ENCODE assay signal across 8 mouse cellular contexts in the genomic region with DNA sequence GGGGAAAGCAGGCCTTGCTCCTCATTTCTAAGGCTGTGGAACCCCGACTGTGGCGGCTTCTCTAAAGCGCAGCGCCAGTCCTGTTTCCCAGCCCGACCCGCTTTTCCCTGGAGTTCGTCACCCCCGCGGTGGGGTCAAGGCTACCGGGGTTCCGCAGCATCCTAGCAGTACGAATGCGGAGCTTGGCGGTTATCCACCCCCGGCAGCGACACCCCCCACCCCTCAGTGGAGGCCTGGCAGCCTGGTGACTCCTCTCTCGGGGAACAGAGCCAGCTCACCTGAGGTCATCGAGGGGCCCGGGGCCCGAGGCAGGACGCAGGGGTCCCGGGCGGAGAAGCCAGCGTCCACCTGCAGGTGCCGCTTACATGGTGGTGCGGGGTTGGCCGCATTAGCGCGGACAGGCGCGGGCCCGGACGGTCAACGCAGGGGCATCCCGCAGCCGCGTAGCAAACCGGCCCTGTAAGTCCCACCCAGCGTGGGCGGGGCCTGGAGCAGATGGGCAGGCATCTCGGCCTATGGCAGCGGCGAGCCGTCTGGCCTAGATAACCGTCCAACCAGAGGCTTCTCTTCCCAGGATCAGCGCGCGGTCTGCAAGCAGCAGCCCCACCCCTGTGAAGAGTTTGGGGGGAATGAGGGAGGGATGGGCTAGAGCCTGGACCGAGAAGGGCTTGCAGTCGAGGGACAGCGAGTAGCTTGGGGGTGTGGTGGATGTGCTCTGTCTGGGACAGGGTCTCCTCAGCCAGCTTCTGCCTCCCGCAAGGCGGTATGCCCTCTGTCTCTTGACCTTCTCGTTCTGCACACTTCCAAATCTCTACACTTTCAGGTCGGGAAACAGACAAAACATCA. TPM values are rescaled to one million over a fixed set of nuclear protein-coding genes. Genes with fewer than 3 reads are reported as not detected.
DNase-seq lines count a peak whose midpoint lies in the region; ATAC-seq and TF ChIP-seq lines count a peak whose summit lies in the region.

A gene (minus strand): TSS at position 468 of the 846 bp plus-strand sequence.

- peak within 1 kb of the TSS; percentile 94 for H3K4me2 ChIP-seq in forebrain, embryonic 13.5 days
- H3K4me2 ChIP-seq in neural tube, embryonic 15.5 days: peak within 1 kb of the TSS; percentile 95

- peaks cover 21% of the 10 kb centered on the region for H3K36me3 ChIP-seq in E14TG2a.4 (ENCODE audit: insufficient read depth, low read length)
- peaks cover 31% of the 10 kb centered on the region for H3K36me3 ChIP-seq in forebrain, embryonic 13.5 days (ENCODE audit: poor library complexity, severe bottlenecking)
- peaks cover 27% of the 10 kb centered on the region for H3K36me3 ChIP-seq in neural tube, embryonic 15.5 days

- DNase-seq in c-Kit-positive CD71-positive TER-119-positive erythroid progenitor cells, embryonic 14.5 days (ENCODE audit: low spot score): peak; percentile 93
- peak; percentile 99 for DNase-seq in heart, postnatal 10 days
- DNase-seq in layer of hippocampus, adult 11-12 months (ENCODE audit: low spot score): peak; percentile 98
- DNase-seq in lung, adult 18-20 months: peak; percentile 96 to 97
- peak; percentile 94 for DNase-seq in testis, postnatal 14 days (ENCODE audit: low spot score)

- H3K27ac ChIP-seq in forebrain, embryonic 13.5 days: peak within 1 kb of the TSS; percentile 90
- peak within 1 kb of the TSS; percentile 87 for H3K27ac ChIP-seq in neural tube, embryonic 15.5 days (replicated peaks)

- peak within 1 kb of the TSS; percentile 85 for H3K4me3 ChIP-seq in E14TG2a.4 (replicated peaks; ENCODE audit: low read length)
- peak within 1 kb of the TSS; percentile 95 for H3K4me3 ChIP-seq in forebrain, embryonic 13.5 days
- H3K4me3 ChIP-seq in neural tube, embryonic 15.5 days (replicated peaks): peak within 1 kb of the TSS; percentile 93

- peak within 1 kb of the TSS; percentile 91 for H3K9ac ChIP-seq in forebrain, embryonic 13.5 days
- peak within 1 kb of the TSS; percentile 92 for H3K9ac ChIP-seq in neural tube, embryonic 15.5 days (replicated peaks)

- TF ChIP-seq CTCF in E14TG2a.4 (conservative IDR thresholded peaks at IDR 0.05; ENCODE audit: low read length): no peak

- no peaks in the 10 kb centered on the region for H3K9me3 ChIP-seq in E14TG2a.4 (ENCODE audit: low read length)
- no peaks in the 10 kb centered on the region for H3K9me3 ChIP-seq in forebrain, embryonic 13.5 days (replicated peaks)
- no peaks in the 10 kb centered on the region for H3K9me3 ChIP-seq in neural tube, embryonic 15.5 days (replicated peaks)

- under 1% methylated on average over 55 of the region's 55 CpGs for WGBS in forebrain, embryonic 13.5 days
- under 1% methylated on average over 55 of the region's 55 CpGs for WGBS in neural tube, embryonic 15.5 days

- ATAC-seq in forebrain, embryonic 13.5 days: peak; percentile 88
- peak; percentile 82 for ATAC-seq in neural tube, embryonic 15.5 days (ENCODE audit: low FRiP score)

- peaks cover 50% of the 10 kb centered on the region for H3K4me1 ChIP-seq in E14TG2a.4 (replicated peaks; ENCODE audit: low read depth, low read length)
- peaks cover 53% of the 10 kb centered on the region for H3K4me1 ChIP-seq in forebrain, embryonic 13.5 days
- peaks cover 65% of the 10 kb centered on the region for H3K4me1 ChIP-seq in neural tube, embryonic 15.5 days

- H3K27me3 ChIP-seq in E14TG2a.4 (ENCODE audit: insufficient read depth, low read length): peaks cover 41% of the 10 kb centered on the region
- no peaks in the 10 kb centered on the region for H3K27me3 ChIP-seq in forebrain, embryonic 13.5 days
- no peaks in the 10 kb centered on the region for H3K27me3 ChIP-seq in neural tube, embryonic 15.5 days (replicated peaks)

- intact Hi-C loops in heart, postnatal 10 days (cut with DNase I): loop anchor here (2.0 kb wide), 1 partner anchor 21 kb away; no protein-coding TSS in a partner anchor

RNA-seq across cellular contexts. Expression of the gene that starts here (rescaled TPM):
- polyA plus RNA-seq in forebrain, embryonic 13.5 days (2015; fragmentation: Nextera tagmentation; extraction: Ambion mirVana): 93.9 and 95.7 TPM in 2 replicates
- total RNA-seq in heart, postnatal 10 days (2021): 10 to 100 TPM; 31.7 to 34.6 TPM
- polyA plus RNA-seq in neural tube, embryonic 15.5 days (2015; fragmentation: Nextera tagmentation; extraction: Ambion mirVana): 160 and 192 TPM in 2 replicates

Comparison
In these comparisons a context has a peak if more than half of its experiments do, and no peak if none do; other contexts are left out.
1. Peak in every context shown above with its lines: DNase-seq, ATAC-seq, H3K4me3 ChIP-seq and H3K27ac ChIP-seq.